Mouse (Mus musculus): ENCODE data around the gene Pde6h.

The Pde6h gene

GRCm38 (mm10) chr6:136983201-136983600 lies 59.6 kb downstream of the Pde6h start:
- DNase-seq (ENCODE audit: low spot score in 2 of 2) = no peak

GRCm38 (mm10) chr6:136986019-136986418 lies 62.4 kb downstream of the Pde6h start:
- DNase-seq (ENCODE audit: low spot score in 2 of 2) = no peak

- DNase-seq (ENCODE audit: low spot score in 2 of 2) = no peak
Measured at GRCm38 (mm10) chr6:136986718-136987117, 63.1 kb downstream of the Pde6h start.

GRCm38 (mm10) chr6:136988536-136989060 lies 65.0 kb downstream of the Pde6h start:
- DNase-seq (ENCODE audit: low spot score in 2 of 2) = no peak

GRCm38 (mm10) chr6:136989824-136990497 lies 66.3 kb downstream of the Pde6h start:
- no peak for DNase-seq (ENCODE audit: low spot score in 2 of 2)

- no peak for DNase-seq (ENCODE audit: low spot score in 2 of 2)
Measured at GRCm38 (mm10) chr6:136990557-136990956, 66.9 kb downstream of the Pde6h start.

- no peak for DNase-seq (ENCODE audit: low spot score in 2 of 2)
Measured at GRCm38 (mm10) chr6:136993574-136993973, 69.9 kb downstream of the Pde6h start.

- no peak for DNase-seq (ENCODE audit: low spot score in 2 of 2)
Measured at GRCm38 (mm10) chr6:136995533-136995932, 71.9 kb downstream of the Pde6h start.

- no peak for DNase-seq (ENCODE audit: low spot score in 2 of 2)
Measured at GRCm38 (mm10) chr6:136996336-136996735, 72.7 kb downstream of the Pde6h start.

- no peak for DNase-seq (ENCODE audit: low spot score in 2 of 2)
Measured at GRCm38 (mm10) chr6:136998181-136998580, 74.5 kb downstream of the Pde6h start.

GRCm38 (mm10) chr6:136999009-136999408 lies 75.4 kb downstream of the Pde6h start:
- no peak for DNase-seq (ENCODE audit: low spot score in 2 of 2)

GRCm38 (mm10) chr6:136999707-137000446 lies 76.2 kb downstream of the Pde6h start:
- DNase-seq (ENCODE audit: low spot score in 2 of 2) = no peak

- DNase-seq (ENCODE audit: low spot score in 2 of 2) = no peak
Measured at GRCm38 (mm10) chr6:137000706-137001105, 77.1 kb downstream of the Pde6h start.

- DNase-seq (ENCODE audit: low spot score in 2 of 2) = no peak
Measured at GRCm38 (mm10) chr6:137001267-137002168, 77.9 kb downstream of the Pde6h start.

- DNase-seq (ENCODE audit: low spot score in 2 of 2) = no peak
Measured at GRCm38 (mm10) chr6:137002169-137002514, 78.5 kb downstream of the Pde6h start.

- no peak for DNase-seq (ENCODE audit: low spot score in 2 of 2)
Measured at GRCm38 (mm10) chr6:137004359-137004758, 80.7 kb downstream of the Pde6h start.

- DNase-seq (ENCODE audit: low spot score in 2 of 2) = no peak
Measured at GRCm38 (mm10) chr6:137011187-137011586, 87.6 kb downstream of the Pde6h start.

GRCm38 (mm10) chr6:137014346-137014745 lies 90.7 kb downstream of the Pde6h start:
- DNase-seq (ENCODE audit: low spot score in 2 of 2) = no peak

- DNase-seq (ENCODE audit: low spot score in 2 of 2) = no peak
Measured at GRCm38 (mm10) chr6:137017216-137017973, 93.8 kb downstream of the Pde6h start.
